Mouse (Mus musculus): Measurements from ENCODE around the gene March5. TPM values are rescaled to one million over a fixed set of nuclear protein-coding genes. Genes with fewer than 3 reads are reported as not detected.

The March5 gene
- polyA plus RNA-seq, 1 experiment from 2014 or later: 155 TPM

Other genes starting within 250 kb of the March5 start
- gene Cpeb3, start 1.1 kb downstream of the March5 start, polyA plus RNA-seq (2014; fragmentation: Nextera tagmentation; extraction: Ambion mirVana): 2.9 and 3.1 TPM in 2 replicates
- 59.8 and 65.3 TPM in 2 replicates for gene Ide, start 130.3 kb downstream of the March5 start, polyA plus RNA-seq (2014; fragmentation: Nextera tagmentation; extraction: Ambion mirVana)
- 97.6 and 114 TPM in 2 replicates for gene Kif11, start 168.9 kb downstream of the March5 start, polyA plus RNA-seq (2014; fragmentation: Nextera tagmentation; extraction: Ambion mirVana)
- 4.5 and 5.4 TPM in 2 replicates for gene Hhex, start 227.3 kb downstream of the March5 start, polyA plus RNA-seq (2014; fragmentation: Nextera tagmentation; extraction: Ambion mirVana)